Mouse (Mus musculus) cerebellum, adult (tissue): ENCODE data around the gene Rxra.

Experiments used
- ATAC-seq: cut with Nextera tagmentation; 2 replicates; pipeline ENCODE4 v1.9.2; 2017; ENCODE audit warnings: mild to moderate bottlenecking, moderate library complexity, mixed read lengths; ENCODE audit not compliant: insufficient number of reproducible peaks, low FRiP score, low TSS enrichment

Gene Rxra

GRCm38 (mm10) chr2:27676106-27676477, at the start of gene Rxra:
TSS of gene Rxra (plus strand) at chr2:27676440.
- no peak for ATAC-seq

DNA sequence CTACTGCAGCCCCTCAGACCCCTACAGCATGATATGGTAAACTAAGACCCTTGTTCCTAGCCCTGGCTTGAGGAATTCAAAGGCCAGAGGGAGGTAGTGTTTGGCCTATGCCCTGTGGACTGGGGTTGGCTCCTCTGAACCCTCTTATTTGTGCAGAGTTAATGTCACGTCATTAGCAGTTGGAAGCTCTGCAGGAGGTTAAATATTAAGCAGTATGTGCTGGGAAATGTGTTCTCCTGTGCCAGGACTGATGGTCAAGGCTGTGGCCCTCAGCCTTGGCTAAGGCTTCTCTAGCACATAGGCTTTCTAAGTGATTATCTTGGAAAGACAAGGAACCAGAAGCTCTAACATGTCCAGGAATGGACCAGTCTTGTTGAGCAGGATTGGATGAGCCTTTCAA, 49.6 kb upstream of the Rxra start:
- ATAC-seq = no peak

- ATAC-seq = no peak
Observed at GRCm38 (mm10) chr2:27630601-27631285, 45.5 kb upstream of the Rxra start.

DNA sequence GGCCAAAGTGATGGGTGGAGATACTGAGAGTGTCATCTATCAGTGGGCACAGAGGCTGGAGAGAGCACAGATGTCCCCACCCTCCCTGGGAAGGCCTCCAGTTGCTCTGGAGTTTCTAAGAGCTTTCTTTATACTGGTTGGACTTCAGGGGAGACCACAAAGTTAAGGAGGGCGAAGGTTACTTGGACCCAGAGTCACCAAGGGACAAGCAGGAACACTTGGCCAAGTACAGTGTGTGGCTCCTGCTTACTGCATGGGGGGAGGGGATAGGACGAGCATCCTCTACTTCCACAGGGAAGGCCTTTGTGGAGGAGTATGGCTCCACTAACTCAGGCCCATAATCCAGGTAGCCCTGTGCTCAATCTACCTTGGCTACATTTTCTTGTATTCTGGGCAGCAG, 42.8 kb upstream of the Rxra start:
- no peak for ATAC-seq

GRCm38 (mm10) chr2:27634018-27634417, 42.2 kb upstream of the Rxra start:
- no peak for ATAC-seq

DNA sequence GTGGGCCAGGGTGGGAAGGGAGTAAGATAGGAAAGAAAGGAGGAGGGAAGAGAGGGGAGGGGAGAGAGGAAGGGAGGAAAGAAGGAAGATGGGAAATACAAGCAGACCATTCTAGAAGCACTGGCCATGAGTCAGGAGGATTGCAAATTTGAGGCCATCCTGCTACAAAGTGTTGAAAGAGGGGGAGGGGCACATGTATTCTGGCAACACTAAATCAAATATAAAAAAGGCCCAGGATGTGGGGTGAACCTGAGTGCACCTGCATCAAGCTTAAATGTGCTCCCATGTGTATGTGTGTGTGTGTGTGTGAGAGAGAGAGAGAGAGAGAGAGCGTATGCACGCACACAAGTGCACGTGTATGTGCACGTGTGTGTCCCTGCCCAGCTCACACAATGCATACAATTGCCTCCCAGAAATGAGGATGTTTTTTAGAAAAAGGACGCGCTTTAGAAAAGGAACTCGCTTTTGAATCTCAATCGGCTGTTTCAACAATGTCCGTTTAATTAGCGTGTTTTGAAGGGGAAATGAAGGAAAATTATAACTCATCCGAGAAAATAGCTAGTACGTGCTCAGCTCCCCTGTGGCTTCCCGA, 41.0 kb upstream of the Rxra start:
- ATAC-seq = no peak

- no peak for ATAC-seq
Observed at GRCm38 (mm10) chr2:27636796-27637195, 39.4 kb upstream of the Rxra start.

DNA sequence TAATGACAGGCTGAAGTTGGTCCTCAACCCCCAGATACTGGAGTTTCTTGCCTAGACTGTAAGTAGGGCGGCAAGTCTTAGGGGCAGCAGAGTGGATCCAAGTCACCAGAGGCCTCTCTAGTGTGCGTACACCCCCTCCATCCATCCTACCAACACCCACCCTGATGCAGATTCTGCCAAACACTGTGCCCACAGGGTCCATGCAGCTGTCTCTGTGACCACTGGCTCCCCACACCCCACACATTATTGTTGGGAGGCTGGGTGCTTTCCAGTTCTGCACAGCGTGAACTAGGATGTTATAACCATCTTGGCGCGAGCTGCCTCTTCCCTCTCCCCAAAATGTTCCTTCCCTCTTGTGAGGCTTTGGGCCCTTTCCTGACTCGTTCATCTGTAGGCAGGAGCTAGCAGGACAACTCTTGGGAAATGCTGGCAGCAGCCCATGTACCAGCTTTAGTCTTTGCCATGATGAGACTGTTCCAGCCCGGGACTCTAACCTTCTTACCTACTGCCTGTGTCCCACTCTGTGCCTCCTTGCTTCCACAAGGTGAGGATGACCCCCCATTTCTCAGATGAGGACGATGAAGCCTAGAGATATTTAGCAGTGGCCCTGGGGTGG, 38.9 kb upstream of the Rxra start:
- no peak for ATAC-seq

GRCm38 (mm10) chr2:27639631-27640334, 36.5 kb upstream of the Rxra start:
- no peak for ATAC-seq

DNA sequence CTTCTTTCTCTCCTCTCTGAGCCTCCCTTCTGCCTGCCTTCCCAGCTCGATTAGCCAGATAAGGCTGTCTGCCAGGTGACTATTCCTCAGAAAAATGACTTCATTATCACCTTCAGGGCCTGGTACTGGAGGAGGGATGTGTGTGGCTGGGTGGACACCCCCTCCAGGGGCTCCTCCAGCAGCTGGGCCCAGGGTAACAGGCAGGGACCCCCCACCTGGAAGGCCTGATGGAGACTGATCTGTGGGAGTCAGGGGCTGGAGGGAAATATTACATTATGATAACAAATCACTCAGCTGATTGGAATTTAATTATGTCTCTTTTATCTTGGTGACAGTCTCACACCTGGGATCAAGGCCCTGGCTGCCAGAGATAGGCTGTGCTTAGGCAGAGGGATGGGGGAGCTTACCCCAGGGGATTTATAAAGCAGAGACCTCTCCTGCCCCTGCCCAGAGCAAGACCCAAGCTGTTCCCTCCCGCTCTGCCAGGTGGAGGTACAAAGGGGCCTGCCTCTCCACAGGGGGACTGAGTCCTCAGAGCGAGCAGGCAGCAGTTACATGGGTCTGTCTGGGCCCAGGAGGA, 35.2 kb upstream of the Rxra start:
- ATAC-seq = no peak

DNA sequence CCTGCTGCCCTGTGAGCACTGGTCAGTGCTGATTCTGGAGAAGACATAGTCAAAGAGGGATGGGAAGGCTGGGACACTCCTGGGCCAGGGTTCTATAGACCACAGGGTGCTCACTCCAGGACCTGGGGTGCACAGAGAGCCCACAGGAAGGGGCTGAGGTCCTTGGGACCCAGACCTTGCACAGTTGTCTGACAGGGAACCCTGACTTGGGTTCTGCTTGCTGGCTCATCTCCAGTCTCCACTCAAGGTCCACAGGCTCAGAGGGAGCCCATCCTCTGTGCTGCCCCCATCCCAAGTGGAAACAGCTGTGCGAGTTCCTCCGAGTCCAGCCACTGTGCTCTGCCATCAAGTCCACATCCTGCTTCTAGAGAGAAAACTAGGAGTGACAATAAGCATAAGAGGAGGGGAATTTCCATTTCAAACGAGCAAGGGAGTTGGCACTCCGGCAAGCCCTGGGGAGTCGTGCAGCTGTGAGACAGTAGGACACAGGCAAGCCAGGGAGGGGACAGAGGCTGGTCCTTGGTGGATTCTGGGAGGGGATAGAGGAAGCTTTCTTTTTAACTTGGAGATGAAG, 31.6 kb upstream of the Rxra start:
- no peak for ATAC-seq

GRCm38 (mm10) chr2:27645471-27645870, 30.8 kb upstream of the Rxra start:
- no peak for ATAC-seq

DNA sequence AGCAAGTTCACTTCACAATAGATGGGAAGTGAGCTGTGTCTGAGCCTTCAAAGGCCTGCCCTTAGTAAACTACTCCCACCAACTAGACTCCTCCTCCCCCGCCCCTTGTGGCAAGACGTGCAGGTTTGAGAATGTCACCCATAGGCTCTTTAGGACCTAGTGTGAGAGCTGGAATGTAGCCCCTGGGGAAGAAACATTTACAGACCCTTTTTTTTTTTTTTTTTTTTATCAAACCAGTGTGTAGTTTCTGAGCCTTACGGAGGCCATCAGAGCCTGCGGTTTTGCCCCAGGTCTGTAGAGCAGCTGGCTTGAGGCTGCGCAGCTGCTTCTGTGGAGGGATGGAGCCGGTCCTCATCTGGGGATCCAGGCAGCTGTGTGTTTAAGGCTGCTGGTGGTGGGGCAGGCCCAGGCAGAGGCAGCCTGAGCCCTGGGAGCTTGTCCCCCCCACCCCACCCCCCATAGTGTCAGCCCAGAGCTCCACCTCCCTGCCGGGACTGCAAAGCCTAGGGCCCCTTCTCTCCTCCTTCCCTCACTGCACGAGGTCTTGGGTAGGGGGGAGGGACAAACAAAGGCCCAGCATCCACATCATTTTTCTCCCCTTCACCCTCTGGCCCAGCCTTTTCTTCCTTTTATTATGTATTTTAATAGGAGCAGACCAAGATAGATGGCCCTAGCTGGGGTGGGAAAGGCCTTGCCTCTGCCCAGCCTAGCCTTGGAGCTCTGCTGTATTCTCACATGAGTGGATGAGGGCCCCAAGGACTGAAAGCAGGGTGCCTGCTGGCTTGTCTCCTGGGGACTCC, 26.2 kb upstream of the Rxra start:
- ATAC-seq = no peak

DNA sequence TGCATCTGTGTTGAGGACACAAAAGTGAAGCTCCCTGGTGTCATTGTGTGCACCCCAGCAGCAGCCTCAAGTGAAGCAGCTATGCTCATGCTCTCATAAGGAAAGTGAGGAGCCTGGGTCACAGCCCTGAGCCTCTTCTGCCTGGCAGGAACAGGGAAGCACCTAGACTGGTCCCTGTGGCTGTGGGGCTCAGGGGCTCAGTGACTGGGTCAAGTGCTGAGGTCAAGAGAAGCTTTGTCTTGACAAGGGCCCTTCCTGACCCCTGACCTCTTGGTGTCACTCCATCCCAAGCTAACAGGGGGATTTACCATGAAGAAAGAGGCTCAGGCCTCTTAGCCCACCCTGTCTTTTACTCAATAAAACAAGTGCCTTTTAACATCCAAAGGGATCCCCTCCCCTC, 25.2 kb upstream of the Rxra start:
- ATAC-seq = no peak

- no peak for ATAC-seq
Observed at GRCm38 (mm10) chr2:27653496-27654030, 22.7 kb upstream of the Rxra start.

DNA sequence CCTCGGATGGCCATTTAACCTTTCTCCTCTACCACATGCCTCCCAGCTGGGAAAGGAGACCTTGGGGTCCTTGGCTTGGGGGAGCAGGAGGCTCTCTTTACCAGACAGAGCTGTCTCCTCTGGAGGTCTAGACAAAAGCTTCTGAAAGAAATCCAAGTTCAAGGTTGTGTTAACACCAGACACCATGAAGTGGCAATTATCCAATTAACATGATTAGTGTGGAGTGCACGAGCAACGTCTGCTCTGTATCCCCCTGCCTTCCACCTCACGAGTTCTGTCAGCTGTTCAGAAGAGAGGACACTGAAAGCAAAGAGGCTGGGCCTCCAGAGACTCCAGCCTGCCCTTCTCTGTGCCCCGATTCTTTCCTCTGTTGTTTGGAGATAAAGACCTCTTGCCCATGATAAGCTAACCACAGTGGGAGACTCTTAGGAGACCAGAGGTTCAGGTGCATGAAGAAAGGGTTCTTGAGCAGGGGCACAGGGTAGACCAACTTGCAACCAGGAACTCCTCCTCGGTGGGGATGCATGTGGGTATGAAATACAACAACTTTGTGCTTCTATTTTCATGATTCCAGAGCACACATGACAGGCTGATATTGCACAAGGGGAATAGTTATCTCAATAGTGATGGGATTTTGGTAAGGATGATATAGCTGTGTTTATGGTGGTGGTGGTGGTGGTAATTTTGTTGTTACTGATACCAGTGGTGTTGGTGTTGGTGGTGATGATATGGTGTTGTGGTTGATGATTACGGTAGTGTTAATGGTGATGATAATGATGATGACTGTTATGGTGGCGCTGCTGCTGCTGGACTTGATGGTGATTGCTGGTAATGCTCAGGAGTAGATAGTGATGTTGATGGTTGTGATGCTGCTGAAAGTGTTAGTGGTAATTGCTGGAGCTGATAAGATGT, 21.7 kb upstream of the Rxra start:
- ATAC-seq = no peak

GRCm38 (mm10) chr2:27656576-27656975, 19.7 kb upstream of the Rxra start:
- no peak for ATAC-seq

- ATAC-seq = no peak
Observed at GRCm38 (mm10) chr2:27665284-27665683, 11.0 kb upstream of the Rxra start.

DNA sequence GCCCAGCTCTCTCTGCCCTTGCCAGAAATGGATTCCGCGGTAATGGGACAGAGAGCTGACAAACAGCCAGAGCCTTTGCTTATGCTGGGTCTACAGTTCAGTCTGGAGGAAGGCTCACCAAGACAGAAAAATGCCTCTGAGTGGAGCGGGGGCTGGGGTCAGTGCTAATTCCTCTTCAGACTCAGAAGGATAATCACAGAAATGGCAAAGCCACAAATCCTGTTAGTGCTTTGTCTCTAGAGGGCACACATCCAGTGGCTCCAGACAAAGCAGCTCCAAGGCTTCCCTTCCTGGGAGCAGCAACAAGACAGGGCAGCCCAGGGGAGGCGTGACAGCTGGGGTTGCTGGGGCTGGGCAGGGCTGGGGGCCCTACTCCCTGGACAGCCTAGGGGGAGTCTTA, 9.5 kb upstream of the Rxra start:
- ATAC-seq = no peak
